Mouse (Mus musculus): ENCODE data around the gene 4930524B15Rik. TPM values are rescaled to one million over a fixed set of nuclear protein-coding genes. Genes with fewer than 3 reads are reported as not detected.
A peak's percentile ranks its signal among the peaks of the same experiment; 100 is the strongest.

Gene 4930524B15Rik
- total RNA-seq, 2 experiments from 2014 or later: not detected

GRCm38 (mm10) chr11:32026634-32027033 lies 61.2 kb downstream of the 4930524B15Rik start:
- intact Hi-C loops (cut with DNase I): loop anchor here (1.0 kb wide), 1 partner anchor 17 kb away; no protein-coding TSS in a partner anchor

GRCm38 (mm10) chr11:32027474-32028342 lies 62.3 kb downstream of the 4930524B15Rik start:
- DNase-seq (ENCODE audit: low spot score in 2 of 2): peak; percentile 74 to 95
- intact Hi-C loops (cut with DNase I): loop anchor here (1.0 kb wide), 1 partner anchor 18 kb away; no protein-coding TSS in a partner anchor

More at GRCm38 (mm10) chr11:32026634-32027033, 61.2 kb downstream of the 4930524B15Rik start:
- DNase-seq (ENCODE audit: low spot score in 2 of 2): no peak

- intact Hi-C loops (cut with DNase I): no loop called here
- no peak for DNase-seq (ENCODE audit: low spot score in 2 of 2)
Observed at GRCm38 (mm10) chr11:32028605-32029004, 63.2 kb downstream of the 4930524B15Rik start.

Other genes starting within 250 kb of the 4930524B15Rik start
- 100 to 1,000 TPM; 146 to 152 TPM for gene Cpeb4, start 93.4 kb upstream of the 4930524B15Rik start, total RNA-seq (2021)
- gene Nsg2, start 34.9 kb downstream of the 4930524B15Rik start, total RNA-seq (2021): 100 to 1,000 TPM; 759 to 774 TPM
- not detected for gene Il9r, start 234.7 kb downstream of the 4930524B15Rik start, total RNA-seq (2021)
- 10 to 100 TPM; 24.9 to 26.2 TPM for gene Snrnp25, start 239.8 kb downstream of the 4930524B15Rik start, total RNA-seq (2021)